Mouse (Mus musculus) adrenal gland, postnatal 10 days (tissue): ENCODE measurements around the gene Syngr3. TPM values are rescaled to one million over a fixed set of nuclear protein-coding genes. Genes with fewer than 3 reads are reported as not detected.
"Not testable (repeated sequence)": the region's sequence is repeated elsewhere in the genome, so short reads cannot be mapped to it uniquely, and the experiment has no call there.

Experiments used
- DNase-seq: peaks from one replicate; pipeline ENCODE4 v3.0.0; 2021; ENCODE audit warnings: mixed read lengths
- long read RNA-seq, 2 experiments: library from polyadenylated mRNA; stranded (forward); transcript quantifications; one replicate each; pipeline ENCODE4 v2.0.0; 2021
- total RNA-seq, 2 experiments: library from RNA; stranded (reverse); gene quantifications; 2 replicates each; pipeline ENCODE4 v1.2.3; 2021

Gene Syngr3
- total RNA-seq = 10 to 100 TPM in 1 of 2 experiments, 1 to 10 TPM in 1; 5.8 to 11.7 TPM
- long read RNA-seq, experiment 1, transcript Syngr3-201 (4 exons, 1,965 nt) = major isoform, 33 of 34 reads
- long read RNA-seq, experiment 1, partial matches to known transcripts = 1 of 34 reads
- long read RNA-seq, experiment 1, other reads (novel, unspliced or antisense) = 0 of 34 reads
- long read RNA-seq, experiment 2, transcript Syngr3-201 (4 exons, 1,965 nt) = major isoform, 20 of 25 reads
- long read RNA-seq, experiment 2, partial matches to known transcripts = 2 of 25 reads
- long read RNA-seq, experiment 2, other reads (novel, unspliced or antisense) = 3 of 25 reads

DNA sequence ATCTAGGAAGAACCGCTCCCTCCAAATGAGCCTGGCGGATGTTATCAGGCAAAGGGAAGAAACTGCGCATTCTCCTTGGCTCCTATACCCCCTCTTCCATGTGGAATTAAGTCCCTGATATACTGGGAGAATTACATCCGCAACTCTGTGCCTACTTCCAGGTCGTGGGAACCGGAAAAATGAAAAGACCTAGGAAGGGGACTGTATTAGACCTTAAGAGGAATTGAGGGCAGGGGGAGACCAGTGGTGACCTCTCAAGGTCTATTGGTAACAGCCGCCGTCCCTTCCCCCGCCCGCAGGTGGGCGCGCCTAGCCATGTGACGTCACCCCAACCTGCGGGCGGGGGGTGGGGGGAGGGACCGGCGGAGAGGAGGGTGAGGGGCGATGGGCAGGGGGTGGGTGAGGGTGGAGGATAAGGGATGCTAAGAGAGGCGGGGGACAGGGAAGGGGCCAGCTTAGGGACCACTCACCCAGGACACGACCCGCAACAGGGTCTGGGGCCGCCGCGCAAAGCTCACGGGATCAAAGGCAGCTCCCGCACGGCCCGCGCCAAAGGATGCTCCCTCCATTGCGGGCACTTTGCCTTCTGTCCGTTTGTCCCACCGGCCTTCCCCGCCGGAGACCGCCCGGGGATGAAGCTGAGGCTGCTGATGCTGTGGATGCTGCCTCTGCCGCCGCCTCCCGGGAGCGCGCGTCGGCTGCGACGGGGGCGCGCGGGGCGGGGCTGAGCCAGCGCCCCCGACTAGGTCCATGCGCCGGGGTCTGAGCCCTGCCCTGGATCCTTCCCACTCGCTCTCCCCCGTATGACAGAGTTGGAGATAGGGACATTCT, at the start of gene Syngr3:
Gene Syngr3, minus strand, starts transcription at position 705 of the 831 bp plus-strand sequence.
- no peak for DNase-seq

DNA sequence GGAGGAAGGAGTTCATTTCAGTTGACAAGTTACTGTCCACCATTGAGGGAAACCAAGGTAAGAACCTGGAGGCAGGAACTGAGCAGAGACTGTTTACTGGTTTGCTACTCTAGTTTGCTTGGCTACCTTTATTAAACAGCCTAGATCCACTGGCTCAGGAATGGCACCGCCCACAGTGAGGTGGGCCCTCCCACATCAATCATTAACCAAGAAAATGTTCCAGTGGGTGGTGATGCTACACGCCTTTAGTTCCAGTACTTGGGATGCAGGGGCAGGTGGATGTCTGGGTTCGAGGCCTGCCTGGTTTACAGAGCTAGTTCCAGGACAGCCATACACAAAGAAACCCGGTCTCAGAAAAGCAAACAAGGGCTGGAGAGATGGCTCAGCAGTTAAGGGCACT, 48.5 kb upstream of the Syngr3 start:
- no peak for DNase-seq

DNA sequence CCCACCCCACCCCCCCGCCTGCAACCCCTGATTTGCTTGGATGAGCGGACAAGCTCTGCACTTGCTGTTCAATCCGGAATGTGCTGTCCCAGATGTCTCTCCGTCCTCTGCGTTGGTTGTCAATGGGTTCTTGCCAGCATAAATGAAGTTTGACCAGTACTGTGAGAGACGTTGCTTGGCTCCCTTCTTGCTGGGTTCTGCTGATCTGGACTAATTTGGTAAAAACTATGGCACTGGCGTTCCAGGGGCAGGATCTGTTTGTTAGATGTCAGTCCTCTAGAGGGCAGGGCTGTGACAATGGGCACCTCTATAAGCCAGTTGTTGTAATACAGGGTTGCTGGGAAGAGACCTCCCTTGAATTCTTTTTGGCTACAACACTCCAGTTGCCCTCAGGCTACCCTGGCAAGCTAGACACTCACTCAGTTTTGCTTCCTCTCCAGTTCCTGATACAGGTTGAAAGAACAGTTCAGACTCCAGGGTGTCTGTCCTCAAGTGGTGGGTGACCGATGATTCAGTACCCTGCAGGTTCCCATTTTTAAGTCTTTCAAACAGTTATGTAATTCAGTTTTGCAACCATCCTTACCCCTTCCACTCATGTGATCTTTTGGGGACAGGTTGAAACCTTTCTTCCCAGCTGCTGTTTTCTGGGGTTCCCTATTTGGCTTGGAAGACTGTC, 47.5 kb upstream of the Syngr3 start:
- DNase-seq = no peak

DNA sequence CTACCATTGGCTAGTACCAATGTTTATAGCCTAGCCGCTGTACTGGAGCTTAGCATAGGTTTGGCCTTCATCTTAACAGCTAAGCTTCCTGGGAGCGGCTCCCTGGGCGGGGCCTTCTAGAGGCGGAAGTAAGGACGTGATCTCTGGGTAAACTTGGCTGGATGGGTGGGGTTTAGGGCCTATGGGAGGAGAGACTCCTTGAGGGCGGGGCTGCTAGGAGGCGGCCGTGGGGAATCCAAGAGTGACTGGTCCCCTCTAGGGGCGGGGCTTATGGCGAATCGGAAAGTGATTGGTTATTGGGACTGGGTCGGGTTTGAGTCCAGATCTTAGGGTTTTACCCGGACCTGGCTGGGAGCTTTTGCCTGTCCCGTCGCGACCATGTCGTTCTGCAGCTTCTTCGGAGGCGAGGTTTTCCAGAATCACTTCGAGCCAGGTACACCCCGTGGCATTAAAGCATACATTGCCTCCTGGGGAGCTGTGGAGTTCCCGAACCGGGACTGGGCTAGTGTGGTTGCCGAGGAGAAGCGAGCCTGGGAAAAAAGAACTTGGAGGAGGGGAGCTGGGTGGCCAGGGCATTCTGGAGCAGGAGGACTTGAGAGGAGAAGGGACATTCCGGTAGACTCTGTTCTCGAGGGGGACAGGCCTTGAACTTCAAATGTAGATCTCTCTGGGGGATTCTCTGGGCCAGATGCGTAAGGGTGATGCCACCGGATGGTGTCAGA, 46.7 kb upstream of the Syngr3 start, which contains the start of gene Msrb1:
Gene Msrb1, plus strand, starts transcription at position 313 of the 722 bp plus-strand sequence.
- DNase-seq = peak; percentile 97

DNA sequence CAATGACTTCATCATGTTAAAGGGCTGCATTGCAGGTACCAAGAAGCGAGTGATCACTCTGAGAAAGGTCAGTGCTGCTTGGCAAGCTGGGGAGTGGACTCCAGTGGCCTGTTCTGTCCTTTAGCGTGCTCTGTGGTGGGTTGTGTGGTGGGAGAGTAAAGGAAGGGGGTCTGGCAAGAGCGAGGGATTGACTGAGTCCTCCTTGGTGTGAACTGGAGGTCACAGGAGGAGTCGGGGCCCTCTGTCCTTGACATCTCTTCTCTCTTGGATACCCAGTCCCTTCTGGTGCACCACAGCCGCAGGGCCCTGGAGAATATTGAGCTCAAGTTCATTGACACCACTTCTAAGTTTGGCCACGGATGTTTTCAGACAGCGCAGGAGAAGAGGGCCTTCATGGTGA, 45.7 kb upstream of the Syngr3 start:
- no peak for DNase-seq

DNA sequence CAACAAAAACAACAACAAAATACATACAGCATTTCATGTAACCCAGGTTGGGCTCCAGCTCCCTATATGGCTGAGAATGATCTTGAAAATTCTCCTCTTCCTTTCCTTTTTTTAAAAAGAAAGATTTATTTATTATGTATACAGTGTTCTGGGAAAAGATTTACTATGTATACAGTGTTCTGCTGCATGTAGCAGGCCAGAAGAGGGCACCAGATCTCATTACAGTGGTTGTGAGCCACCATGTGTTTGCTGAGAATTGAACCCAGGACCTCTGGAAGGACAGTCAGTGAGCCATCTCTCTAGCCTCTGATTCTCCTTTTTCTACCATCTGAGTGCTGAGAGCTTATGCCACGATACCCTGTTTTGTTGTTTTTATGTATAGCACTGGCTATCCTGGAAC, 44.8 kb upstream of the Syngr3 start:
- no peak for DNase-seq

DNA sequence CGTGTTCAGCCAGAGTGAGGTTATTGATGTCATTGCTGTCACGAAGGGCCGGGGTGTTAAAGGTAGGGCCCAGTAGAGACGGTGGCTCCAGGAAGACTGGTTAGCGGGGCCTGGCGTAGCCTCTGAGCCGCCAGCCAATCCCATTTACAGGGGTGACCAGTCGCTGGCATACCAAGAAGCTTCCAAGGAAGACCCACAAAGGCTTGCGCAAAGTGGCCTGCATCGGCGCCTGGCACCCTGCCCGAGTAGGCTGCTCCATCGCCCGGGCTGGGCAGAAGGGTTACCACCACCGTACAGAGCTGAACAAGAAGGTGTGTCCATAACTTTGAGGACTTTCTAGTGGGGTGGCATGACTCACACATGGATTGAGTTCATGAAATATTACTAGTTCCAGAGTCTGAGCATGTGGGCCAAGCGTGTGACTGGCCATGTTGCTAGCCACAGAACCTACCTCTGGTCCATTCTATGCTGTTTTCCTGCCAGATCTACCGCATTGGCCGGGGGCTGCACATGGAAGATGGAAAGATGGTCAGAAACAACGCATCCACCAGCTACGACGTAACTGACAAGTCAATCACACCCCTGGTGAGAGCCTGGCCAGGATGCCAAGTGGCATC, 43.8 kb upstream of the Syngr3 start:
- no peak for DNase-seq

DNA sequence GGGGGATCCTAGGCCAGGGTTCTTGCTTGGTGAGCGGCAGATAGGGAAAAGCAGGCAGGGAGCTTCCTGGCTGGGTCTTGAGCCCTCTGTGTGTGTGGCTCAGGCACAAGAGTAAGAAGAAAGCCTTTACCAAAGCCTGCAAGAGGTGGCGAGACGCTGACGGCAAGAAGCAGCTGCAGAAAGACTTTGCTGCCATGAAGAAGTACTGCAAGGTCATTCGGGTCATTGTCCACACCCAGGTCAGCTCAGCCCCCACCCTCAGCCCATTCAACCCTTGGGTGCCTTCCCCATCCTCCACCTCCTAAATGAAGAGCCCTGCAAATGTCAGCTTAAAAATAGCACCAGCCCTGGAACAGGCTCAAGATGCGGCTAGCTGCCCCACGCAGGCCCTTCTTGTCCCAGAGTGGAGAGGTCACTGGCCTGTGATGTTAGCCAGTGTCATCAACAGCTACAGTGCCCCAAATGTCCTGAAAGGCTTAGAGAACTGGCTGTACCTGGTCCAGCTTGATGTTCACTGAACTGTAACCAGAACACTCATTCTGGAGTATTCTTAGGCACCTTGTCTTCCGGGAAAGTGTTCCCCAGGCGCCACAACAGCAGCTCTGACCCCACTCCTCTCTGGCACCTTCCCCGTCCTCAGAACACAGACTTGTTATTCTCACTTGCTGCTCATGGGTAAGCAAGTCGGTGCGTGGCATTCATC, 42.6 kb upstream of the Syngr3 start:
- DNase-seq = no peak

DNA sequence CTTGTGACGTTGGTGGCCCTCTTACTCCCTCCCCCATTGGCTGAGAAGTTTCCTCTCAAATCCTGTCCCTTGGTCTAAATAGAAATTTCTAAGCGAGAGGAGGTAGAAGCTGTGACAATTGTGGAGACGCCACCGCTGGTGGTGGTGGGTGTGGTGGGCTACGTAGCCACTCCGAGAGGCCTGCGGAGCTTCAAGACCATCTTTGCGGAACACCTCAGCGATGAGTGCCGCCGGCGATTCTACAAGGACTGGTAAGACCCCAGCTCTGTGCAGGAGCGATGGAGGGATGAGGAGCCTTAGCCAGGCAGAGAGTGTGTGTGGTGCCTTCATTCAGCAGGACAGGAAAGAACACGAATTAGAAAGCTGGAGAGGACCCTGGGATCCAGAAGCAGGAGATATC, 41.0 kb upstream of the Syngr3 start:
- no peak for DNase-seq

DNA sequence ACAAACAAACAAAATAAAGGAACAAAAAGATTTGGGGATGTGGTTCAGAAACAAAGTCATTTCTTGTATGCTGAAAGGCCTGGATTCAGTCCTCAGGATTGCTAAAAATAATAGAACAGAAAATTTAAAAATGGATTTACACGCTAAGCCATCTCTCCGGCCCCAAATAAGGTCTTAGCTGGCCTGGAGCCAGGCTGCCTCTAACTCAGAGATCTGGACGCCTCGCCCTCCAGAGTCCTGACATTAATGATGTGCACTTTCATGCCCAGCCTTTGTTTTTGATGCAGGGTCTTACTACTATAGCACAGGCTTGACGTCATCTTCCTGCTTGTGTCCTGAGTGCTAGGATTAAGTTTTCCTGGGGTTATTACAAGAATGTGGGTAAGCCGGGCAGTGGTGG, 39.3 kb upstream of the Syngr3 start:
- DNase-seq = no peak

DNA sequence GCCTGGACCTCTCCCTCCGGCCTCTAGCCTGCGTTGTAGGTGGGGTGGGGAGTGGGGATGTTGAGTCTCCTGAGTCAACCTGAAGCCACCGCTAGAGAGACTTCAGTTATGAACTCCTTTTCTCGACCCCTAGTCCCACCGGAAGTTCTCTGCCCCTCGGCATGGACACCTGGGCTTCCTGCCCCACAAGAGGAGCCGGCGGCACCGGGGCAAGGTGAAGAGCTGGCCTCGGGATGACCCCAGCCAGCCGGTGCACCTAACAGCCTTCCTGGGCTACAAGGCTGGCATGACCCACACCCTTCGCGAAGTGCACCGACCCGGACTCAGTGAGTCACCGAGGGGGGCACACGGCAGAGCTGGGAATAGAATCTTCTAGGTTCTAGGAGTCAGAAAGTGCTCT, 38.4 kb upstream of the Syngr3 start:
- DNase-seq = no peak

DNA sequence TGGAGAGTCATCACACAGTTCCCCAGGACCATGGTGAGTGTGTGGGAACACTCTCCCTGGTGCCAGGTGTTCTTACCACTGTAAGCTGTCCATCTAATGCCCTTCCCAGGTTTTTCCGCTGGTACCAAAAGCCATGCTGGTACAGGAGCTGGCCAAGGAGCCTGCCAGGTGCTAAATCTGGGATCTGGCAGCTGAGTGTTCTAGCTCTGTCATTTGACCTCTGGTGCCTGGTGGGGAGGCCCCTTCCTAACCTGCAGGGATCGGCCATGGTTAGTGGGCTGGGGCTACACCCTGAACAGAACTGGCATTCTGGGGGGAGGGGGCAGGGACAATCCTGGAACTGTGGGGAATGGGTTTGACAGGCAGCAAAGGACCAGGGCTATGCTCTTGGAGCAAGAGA, 37.9 kb upstream of the Syngr3 start, which contains the start of gene Rpl3l:
Gene Rpl3l, plus strand, starts transcription at position 203 of the 400 bp plus-strand sequence.
- DNase-seq = no peak

DNA sequence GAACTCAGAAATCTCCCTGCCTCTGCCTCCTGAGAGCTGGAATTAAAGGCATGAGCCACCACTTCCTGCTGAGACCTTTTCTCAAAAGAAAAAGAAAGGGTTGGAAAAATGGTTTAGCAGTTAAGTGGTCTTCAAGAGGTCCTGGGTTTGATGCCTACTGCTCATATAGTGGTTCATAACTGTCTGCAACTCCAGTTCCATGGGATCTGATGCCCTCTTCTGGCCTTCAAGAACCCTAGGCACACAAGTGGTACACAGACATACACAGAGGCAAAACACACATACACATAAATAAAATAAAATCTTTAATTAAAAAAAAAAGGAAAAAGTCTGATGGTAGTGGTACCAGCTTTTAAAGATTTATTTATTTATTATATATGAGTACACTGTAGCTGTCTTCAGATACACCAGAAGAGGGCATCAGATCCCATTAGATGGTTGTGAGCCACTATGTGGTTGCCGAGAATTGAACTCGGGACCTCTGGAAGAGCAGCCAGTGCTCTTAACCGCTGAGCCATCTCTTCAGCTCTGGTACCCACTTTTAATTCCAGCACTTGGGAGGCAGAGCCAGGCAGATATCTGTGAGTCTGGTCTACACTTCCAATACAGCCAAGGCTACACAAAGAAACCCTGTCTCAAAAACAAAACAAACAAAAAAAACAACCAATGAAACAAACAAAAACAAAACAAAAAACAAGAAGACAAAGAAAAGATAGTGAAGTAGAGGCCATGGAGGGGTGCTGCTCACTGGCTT, 36.1 kb upstream of the Syngr3 start:
- DNase-seq = no peak

DNA sequence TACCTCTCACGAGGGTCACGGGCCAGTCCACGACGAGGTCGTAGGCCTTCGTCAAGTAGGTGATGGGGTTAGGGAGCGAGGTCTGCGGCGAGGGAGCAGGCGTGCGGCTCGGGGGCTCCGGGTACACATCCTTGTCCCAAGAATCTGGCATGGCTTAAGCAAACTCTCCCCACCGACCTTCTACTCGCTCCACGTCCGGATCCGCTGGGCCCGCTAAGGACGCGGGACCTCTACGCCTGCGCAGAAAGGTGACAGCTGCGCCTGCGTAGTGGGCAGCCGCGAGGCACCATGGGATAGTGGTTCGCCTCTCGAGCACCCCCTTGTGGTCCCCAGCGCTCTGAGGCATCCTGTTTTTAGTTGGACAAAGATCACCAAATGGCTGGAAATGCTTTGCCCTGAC, 34.4 kb upstream of the Syngr3 start, which contains the start of gene Ndufb10:
Gene Ndufb10, minus strand, starts transcription at position 295 of the 400 bp plus-strand sequence.
- peak; percentile 99 for DNase-seq

DNA sequence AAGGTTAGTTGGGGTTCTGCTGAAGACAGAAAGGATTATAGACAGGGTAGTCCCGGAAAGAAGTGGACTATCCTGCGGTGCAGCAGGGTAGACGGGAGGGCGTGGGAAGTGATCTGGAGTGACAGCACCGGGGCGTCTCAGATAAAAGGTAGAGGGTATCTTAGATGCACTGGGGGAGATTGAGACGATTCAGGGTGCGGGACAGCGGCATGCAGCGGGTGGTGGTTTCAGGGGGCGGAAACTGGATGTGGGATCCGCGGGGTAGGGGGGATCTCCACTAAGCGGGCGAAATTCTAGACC, 34.1 kb upstream of the Syngr3 start:
- no peak for DNase-seq

DNA sequence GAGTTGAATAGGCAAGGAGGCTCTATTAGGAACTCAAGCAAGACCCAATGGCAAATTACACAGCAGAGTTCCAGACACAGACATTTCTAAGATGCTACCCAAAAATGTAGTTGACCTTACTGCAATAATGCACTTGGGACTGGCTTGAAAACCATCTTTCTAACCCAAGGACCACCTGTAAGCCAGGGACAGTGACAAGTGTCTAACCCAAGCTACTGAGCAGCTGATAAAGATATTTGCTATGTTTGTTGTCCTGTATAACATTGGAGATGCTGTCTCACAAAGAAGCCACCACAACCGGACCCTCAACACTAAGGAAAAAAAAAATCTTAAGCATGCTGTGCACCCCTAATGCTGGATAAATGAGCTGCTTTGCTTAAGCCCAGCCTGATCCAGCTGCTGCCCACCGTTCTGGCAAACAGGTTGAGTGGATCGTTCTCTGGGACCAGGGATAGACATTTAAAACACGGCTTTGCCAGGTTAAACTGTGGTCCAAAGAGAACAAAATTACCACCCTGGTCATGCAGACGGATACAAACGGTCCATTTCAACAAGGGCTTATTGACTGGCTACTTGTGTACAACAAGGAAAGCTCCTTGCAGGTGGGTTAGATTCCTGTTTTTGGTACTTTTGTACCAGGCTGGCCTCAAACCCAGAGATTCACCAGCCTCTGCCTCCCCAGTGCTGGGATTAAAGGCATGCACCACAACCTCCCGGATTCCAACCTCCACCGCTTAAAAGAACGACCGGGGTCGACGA, 33.5 kb upstream of the Syngr3 start:
- no peak for DNase-seq

DNA sequence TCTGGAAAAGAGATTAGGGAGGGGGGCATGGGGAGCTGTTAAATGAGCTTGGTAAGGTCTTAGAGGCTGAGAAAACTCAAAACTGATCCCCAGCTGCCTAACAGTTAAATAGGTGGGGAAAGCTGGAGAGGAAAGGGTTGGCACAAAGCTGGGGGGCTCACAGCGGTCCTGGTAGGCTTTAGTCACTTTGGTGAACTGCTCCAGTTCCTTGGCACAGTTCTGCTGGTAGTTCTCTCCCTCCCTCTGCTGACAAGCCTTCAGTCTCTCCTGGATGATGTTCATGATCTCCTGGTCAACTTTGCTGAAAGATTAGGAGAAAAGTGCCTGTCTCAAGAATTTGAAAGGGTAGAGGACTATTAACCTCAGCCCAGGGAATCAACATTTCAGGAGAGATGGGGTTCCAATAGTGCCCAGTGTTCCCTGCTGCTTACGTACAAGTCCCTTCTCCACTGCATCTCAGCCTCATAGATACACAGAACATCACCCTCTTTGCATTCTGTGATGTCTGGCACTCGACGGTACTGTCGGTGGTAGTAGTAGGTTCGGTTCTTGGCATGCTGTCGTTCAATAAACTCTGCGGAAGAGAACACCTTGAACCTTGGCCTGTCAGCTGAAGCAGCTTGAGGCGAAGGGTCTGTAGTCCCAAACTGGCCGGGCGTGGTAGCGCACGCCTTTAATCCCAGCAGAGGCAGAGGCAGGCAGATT, 32.6 kb upstream of the Syngr3 start:
- no peak for DNase-seq

DNA sequence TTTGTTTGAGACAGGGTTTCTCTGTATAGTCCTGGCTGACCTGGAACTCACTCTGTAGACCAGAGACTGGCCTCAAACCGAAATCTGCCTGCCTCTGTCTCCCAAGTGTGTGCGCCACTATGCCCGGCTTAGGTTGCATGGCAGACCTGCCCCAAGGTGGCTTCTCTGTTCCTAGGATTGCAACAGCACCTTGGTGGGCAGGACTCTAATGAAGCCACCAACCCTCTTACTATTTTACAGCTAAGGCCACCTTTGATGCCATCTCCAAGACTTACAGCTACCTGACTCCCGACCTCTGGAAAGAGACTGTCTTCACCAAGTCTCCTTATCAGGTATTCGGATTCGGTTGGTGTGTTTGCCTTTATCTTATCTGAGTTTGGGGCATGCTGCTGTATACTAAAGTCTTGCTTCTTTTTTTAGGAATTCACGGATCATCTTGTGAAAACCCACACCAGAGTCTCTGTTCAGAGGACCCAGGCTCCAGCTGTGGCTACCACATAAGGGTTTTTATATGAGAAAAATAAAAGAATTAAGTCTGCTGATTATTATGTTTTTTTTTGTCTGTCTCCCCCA, 31.7 kb upstream of the Syngr3 start:
- DNase-seq = not testable (repeated sequence)

DNA sequence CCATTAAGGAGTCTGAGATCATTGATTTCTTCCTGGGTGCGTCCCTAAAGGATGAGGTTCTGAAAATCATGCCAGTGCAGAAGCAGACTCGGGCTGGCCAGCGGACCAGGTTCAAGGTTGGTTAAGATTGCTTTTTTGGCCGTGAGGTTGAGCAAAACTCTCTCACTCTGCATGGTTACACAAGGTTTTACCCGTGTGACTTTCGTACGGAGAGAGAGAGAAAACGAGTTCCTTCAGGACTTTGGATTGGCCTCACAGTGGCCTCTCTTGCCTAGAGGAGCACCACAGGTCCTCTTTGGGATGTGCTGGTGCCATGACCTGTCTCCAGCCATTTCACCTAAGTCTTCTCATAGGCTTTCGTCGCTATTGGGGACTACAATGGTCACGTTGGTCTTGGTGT, 30.9 kb upstream of the Syngr3 start:
- not testable (repeated sequence) for DNase-seq
